Mouse (Mus musculus): ENCODE results near the gene Gm10974.
A peak's percentile ranks its signal among the peaks of the same experiment; 100 is the strongest.

Gm10974 gene

GRCm38 (mm10) chr7:66359044-66359443 lies 6.7 kb upstream of the Gm10974 start:
- DNase-seq (ENCODE audit: low spot score in 2 of 2): no peak

DNA sequence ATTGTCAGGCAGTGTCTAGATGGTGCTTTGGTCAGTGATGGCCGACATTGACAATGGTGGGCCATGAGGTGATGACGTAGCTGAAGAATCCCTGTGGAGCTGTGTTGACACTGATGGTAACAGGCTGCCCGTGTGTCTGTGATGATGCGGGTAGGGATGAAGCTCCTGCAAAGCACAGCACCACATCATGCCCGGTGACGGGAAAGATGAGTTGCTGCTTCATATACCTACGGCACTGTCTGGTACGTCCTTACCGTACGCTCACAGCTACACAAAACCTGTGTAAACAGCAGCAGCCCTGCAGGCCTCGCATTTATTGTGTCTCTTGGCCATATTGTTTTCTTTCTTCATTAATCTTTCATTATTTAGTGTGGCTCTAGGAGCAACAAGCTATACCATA lies 1.2 kb upstream of the Gm10974 start:
- DNase-seq (ENCODE audit: low spot score in 2 of 2): no peak

- no peak for DNase-seq (ENCODE audit: low spot score in 2 of 2)
These were observed 294 bp upstream of the Gm10974 start for GRCm38 (mm10) chr7:66365411-66365810.

- DNase-seq (ENCODE audit: low spot score in 2 of 2): no peak
These were observed 3.6 kb downstream of the Gm10974 start for GRCm38 (mm10) chr7:66369071-66369933.

GRCm38 (mm10) chr7:66369934-66370445 lies 4.3 kb downstream of the Gm10974 start:
- no peak for DNase-seq (ENCODE audit: low spot score in 2 of 2)

- no peak for DNase-seq (ENCODE audit: low spot score in 2 of 2)
These were observed 5.3 kb downstream of the Gm10974 start for GRCm38 (mm10) chr7:66370970-66371369.

DNA sequence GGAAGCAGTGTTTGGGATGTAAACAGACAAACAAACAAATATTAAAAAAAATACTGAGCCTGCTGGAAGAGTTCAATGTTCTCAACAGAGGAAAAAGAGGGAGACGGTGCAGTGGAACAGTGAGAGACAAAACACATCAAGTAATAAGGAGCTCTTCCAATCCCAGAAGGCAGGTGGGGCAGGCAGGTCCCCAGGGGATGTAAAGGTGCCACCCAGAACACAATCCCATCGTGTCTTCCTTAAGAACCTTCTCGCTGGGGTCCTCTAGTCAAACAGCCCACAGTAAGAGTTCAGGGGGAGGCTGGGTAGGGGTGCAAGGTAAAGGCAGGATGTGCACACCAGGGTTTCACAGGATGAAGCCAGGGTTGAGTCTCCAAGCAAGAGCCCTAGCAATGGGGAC lies 7.7 kb downstream of the Gm10974 start:
- DNase-seq (ENCODE audit: low spot score in 2 of 2): no peak

DNA sequence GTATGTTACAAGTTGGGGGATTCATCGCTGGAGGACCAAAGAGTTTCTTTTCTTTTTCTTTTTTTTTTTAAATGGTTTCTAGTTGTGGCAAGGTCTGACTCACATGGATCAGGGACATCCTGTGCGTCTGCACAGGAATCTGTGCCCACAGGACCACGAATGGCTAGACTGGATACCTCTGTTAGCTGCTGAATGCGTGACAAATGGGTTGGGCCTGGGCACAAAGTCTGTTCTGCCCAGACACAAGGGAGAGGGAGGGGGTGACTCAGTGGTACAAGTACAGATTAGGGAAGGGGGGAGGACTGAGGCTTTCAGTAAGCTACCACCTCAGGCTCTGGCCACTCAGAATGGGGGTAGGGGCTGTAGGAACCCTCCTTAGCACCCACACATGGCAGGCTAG lies 10.0 kb downstream of the Gm10974 start:
- DNase-seq (ENCODE audit: low spot score in 2 of 2): no peak

- no peak for DNase-seq (ENCODE audit: low spot score in 2 of 2)
These were observed 10.9 kb downstream of the Gm10974 start for GRCm38 (mm10) chr7:66376560-66376959.

- no peak for DNase-seq (ENCODE audit: low spot score in 2 of 2)
These were observed 18.5 kb downstream of the Gm10974 start for GRCm38 (mm10) chr7:66384213-66384612.

- DNase-seq (ENCODE audit: low spot score in 2 of 2): no peak
These were observed 19.2 kb downstream of the Gm10974 start for GRCm38 (mm10) chr7:66384891-66385290.

GRCm38 (mm10) chr7:66385826-66386225 lies 20.1 kb downstream of the Gm10974 start:
- no peak for DNase-seq (ENCODE audit: low spot score in 2 of 2)

- DNase-seq (ENCODE audit: low spot score in 2 of 2): no peak
These were observed 20.7 kb downstream of the Gm10974 start for GRCm38 (mm10) chr7:66386411-66386810.

- DNase-seq (ENCODE audit: low spot score in 2 of 2): no peak
These were observed 21.7 kb downstream of the Gm10974 start for GRCm38 (mm10) chr7:66387419-66387812.

DNA sequence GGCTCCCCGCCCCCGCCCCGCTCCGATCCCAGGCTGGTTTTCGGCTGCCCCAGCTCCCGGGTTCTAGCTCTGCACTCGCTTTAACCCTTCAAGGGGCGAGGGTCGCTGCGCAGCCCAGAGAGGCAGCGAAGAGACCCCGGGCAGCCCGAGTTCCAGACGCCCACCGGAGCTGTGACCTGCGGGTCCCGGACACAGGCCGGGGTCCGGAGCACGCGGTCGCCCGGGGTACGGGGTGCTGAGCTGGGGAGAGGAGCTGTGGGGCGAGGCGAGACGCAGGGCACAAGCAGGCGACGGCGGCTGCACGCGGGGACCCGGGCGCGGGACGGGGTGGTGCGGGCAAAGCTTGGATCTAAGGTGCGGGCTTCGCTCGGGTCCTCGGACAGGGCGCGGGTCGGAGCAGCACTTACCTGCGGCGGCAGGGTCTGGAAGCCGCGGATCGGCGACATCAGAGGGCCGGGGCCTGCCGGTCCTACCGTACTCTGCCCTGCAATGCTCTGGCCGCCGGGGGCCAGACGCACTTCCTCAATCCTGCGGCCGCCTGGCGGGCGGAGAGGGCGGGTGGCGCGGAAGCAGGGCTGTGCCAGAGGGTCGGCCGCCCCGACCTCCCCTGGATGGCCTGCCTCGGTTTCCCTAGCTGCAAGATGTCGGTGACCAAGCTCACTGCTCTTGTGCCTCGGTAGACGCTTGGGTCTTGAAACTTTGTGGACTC lies 22.3 kb downstream of the Gm10974 start, which contains the start of gene Lrrk1:
Lrrk1 (minus strand) TSS at position 538 of the 709 bp plus-strand sequence.
- DNase-seq (ENCODE audit: low spot score in 2 of 2): no peak

GRCm38 (mm10) chr7:66388621-66389532 lies 23.2 kb downstream of the Gm10974 start:
- DNase-seq (ENCODE audit: low spot score in 2 of 2): peak; percentile 41 to 48

- DNase-seq (ENCODE audit: low spot score in 2 of 2): no peak
These were observed 31.6 kb downstream of the Gm10974 start for GRCm38 (mm10) chr7:66397288-66397687.

DNA sequence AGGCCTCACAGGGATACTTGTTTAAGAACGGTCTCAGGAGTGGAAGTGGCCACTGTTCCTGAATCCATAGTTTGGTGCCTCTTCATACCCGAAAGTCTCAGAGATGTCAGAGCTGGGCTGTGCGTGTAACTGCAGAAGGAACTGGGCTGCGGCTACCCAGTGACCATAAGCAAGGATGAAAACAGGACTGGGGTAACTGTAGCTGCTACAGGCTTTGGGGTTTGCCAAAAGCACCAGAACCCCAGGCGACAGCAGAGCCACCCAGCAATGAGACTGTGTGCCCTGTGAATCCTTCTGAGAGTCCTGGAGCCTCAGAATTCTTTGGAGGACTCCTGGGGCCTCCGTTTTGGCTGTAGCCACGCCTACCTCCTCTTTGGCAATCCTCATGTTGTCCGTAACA lies 35.9 kb downstream of the Gm10974 start:
- DNase-seq (ENCODE audit: low spot score in 2 of 2): no peak

GRCm38 (mm10) chr7:66402876-66403275 lies 37.2 kb downstream of the Gm10974 start:
- DNase-seq (ENCODE audit: low spot score in 2 of 2): no peak

- no peak for DNase-seq (ENCODE audit: low spot score in 2 of 2)
These were observed 38.4 kb downstream of the Gm10974 start for GRCm38 (mm10) chr7:66404141-66404540.

DNA sequence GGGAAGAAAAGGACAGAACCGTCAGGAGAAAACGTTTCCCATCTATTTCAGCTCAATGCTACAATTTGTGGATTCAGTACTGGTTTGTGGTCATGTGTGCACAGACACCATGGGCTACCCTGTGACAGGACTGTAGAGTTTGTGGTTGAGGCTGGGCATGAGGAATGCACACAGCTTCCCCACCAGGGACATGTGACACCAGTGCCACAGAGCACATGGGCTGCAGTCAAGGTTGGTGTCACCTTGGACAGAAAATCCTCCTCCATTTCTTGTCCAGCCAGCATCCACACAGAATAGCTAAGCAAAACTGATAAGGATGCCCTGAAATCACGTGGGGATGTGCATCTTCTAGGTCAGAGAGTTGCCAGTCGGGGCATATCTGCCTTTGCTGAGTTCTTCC lies 39.1 kb downstream of the Gm10974 start:
- DNase-seq (ENCODE audit: low spot score in 2 of 2): no peak

- no peak for DNase-seq (ENCODE audit: low spot score in 2 of 2)
These were observed 39.8 kb downstream of the Gm10974 start for GRCm38 (mm10) chr7:66405541-66405940.
